Mouse (Mus musculus) brown adipose tissue, adult 24 weeks (tissue): ENCODE results near the gene Olfr1258. TPM values are rescaled to one million over a fixed set of nuclear protein-coding genes. Genes with fewer than 3 reads are reported as not detected.
"Not testable (repeated sequence)": the region's sequence is repeated elsewhere in the genome, so short reads cannot be mapped to it uniquely, and the experiment has no call there.

Experiments
- H3K27ac ChIP-seq: fragments of 200-500 bp; replicated peaks from 2 replicates; pipeline ENCODE4 v1.5.1; 2012; ENCODE audit warnings: low read depth, mild to moderate bottlenecking, low read length
- H3K4me1 ChIP-seq: fragments of 200-500 bp; 2 replicates; pipeline ENCODE4 v1.6.1; 2012; ENCODE audit warnings: low read length, mixed read lengths; ENCODE audit not compliant: control insufficient read depth, insufficient read depth, insufficient read length
- H3K4me3 ChIP-seq: fragments of 200-500 bp; 2 replicates; pipeline ENCODE4 v1.5.1; 2012; ENCODE audit warnings: low read depth, mild to moderate bottlenecking, low read length, moderate library complexity; ENCODE audit not compliant: insufficient read depth
- polyA plus RNA-seq: library from polyadenylated mRNA; stranded (reverse); fragments of >200 nt; gene quantifications from 2 replicates; pipeline ENCODE4 v1.2.4, GENCODE M21; 2012; ENCODE audit not compliant: missing spikeins, insufficient read depth, insufficient read length

Gene Olfr1258
- not detected in 2 replicates for polyA plus RNA-seq

DNA sequence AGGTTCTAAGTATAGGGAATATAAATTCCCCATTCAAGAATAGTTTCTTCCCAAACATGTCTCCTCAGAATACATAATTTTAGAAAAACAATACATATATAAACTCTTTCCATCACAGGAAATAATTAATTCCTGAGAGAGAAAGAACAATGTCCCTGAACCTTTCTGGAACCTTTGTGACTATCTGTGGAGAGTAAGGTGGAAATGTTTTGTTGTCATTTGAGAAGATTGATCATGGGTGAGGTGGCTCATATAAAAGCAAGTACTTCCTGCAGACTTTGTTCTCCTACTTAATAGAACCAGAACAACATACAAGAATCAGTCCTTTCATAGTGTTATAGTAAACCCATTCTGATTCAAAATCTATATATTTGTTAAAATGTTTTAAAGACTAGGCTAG is at the start of gene Olfr1258:
Gene Olfr1258, plus strand, starts transcription at position 301 of the 400 bp plus-strand sequence.
- Histone ChIP-seq H3K27ac (no peak within 1 kb of the TSS), H3K4me3 (no peak within 1 kb of the TSS), H3K4me1 (no peaks in the 10 kb centered on the region)

DNA sequence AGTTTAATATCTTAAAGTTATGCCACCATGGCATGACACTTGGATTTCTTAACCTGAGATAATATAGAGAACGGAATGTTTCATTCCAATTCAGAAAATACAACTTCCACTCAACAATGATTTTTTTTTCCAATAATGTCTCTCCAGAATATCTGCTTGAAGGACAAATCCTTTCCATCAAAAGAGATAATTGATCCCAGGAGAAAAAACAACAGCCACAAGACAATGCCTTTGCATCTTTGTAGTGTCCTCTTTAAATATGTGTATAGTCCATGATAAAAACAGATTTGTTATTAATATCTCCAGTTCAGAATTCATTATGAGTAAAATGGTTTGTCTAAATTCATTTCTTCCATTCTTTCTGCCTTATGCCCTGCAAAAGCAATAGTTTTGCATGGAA is 49.0 kb upstream of the Olfr1258 start, which contains the start of gene Olfr1257:
Gene Olfr1257, plus strand, starts transcription at position 301 of the 400 bp plus-strand sequence.
- Histone ChIP-seq H3K27ac (no peak within 1 kb of the TSS), H3K4me3 (no peak within 1 kb of the TSS), H3K4me1 (no peaks in the 10 kb centered on the region)

DNA sequence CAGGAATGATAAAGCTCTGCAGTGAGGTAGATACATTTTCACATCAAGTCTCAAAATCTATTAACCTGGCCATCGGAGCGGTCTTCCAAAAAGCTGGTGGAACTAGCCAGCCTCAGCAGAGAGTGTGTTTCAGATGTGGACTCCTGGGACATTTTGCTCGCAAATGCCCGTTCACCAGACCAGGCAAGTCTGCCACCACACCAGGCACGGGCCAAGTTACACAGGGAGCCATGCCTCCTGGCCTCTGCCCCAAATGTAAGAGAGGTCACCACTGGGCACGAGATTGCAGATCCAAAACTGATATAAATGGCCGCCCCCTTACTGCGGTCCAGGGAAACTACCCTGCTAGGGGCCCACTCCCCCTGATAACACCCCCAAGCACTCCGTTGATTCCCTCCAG is 14.5 kb upstream of the Olfr1258 start:
- not testable (repeated sequence) for H3K4me3 ChIP-seq, H3K4me1 ChIP-seq, H3K27ac ChIP-seq

- no peak within 1 kb of the TSS for H3K27ac ChIP-seq
- no peak within 1 kb of the TSS for H3K4me3 ChIP-seq
- no peaks in the 10 kb centered on the region for H3K4me1 ChIP-seq
These were observed 21.5 kb downstream of the Olfr1258 start, which contains the start of gene Olfr1259 for GRCm38 (mm10) chr2:89948564-89948963. Gene Olfr1259 (minus strand): TSS chr2:89948664.

DNA sequence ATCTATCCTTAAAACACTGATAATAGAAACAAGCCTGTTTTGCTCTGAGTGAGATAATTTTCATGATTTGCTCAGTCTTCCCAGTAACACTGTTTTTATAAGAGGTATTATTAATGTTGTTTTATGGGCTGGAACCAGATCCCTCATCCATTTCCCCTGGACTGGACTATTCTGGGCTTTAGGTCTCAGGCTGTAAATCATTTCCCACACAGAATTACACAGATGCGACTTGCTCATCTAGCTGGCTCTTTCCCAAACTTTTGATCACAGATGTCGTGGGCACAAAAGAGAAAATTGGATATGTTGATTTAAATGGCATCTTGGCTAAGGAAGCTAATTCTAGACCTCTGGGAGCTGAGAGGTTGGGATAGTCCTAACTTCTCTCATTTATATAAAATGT is 47.1 kb downstream of the Olfr1258 start, which contains the start of gene Olfr1260:
Gene Olfr1260, plus strand, starts transcription at position 157 of the 400 bp plus-strand sequence.
- no peak within 1 kb of the TSS for H3K4me3 ChIP-seq
- no peak within 1 kb of the TSS for H3K27ac ChIP-seq
- no peaks in the 10 kb centered on the region for H3K4me1 ChIP-seq

DNA sequence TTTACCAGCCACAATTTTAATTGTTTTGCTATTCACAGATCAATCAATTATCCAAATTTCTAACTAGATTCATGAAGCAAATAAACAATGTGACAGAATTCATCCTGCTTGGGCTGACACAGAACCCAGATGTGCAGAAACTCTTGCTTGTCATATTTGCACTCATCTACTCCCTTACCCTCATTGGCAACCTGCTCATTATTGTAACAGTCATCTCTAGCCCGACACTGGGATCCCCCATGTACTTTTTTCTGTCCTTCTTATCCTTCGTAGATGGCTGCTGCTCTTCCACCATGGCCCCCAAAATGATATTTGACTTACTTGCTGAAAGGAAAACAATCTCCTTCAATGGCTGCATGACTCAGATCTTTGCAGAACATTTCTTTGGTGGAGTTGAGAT is 50.6 kb downstream of the Olfr1258 start:
- Histone ChIP-seq H3K4me1 (no peaks in the 10 kb centered on the region), H3K27ac (no peak overlapping the region), H3K4me3 (no peak overlapping the region)

Other genes starting within 250 kb of the Olfr1258 start
- gene Olfr1252, start 202.3 kb upstream of the Olfr1258 start, polyA plus RNA-seq: not detected in 2 replicates
- not detected in 2 replicates for gene Olfr1253, start 170.2 kb upstream of the Olfr1258 start, polyA plus RNA-seq
- not detected in 2 replicates for gene Olfr1254, start 133.7 kb upstream of the Olfr1258 start, polyA plus RNA-seq
- gene Olfr1255, start 115.3 kb upstream of the Olfr1258 start, polyA plus RNA-seq: not detected in 2 replicates
- not detected in 2 replicates for gene Olfr1256, start 85.8 kb upstream of the Olfr1258 start, polyA plus RNA-seq
- not detected in 2 replicates for gene Olfr48, start 79.1 kb upstream of the Olfr1258 start, polyA plus RNA-seq
- not detected in 2 replicates for gene Olfr1257, start 48.9 kb upstream of the Olfr1258 start, polyA plus RNA-seq
- gene Olfr1259, start 21.4 kb downstream of the Olfr1258 start, polyA plus RNA-seq: not detected in 2 replicates
- not detected in 2 replicates for gene Olfr1260, start 47.0 kb downstream of the Olfr1258 start, polyA plus RNA-seq
- gene Olfr1261, start 63.9 kb downstream of the Olfr1258 start, polyA plus RNA-seq: not detected in 2 replicates
- gene Olfr1262, start 72.8 kb downstream of the Olfr1258 start, polyA plus RNA-seq: not detected in 2 replicates
- not detected in 2 replicates for gene Olfr1263, start 84.8 kb downstream of the Olfr1258 start, polyA plus RNA-seq
- gene Olfr1264, start 98.3 kb downstream of the Olfr1258 start, polyA plus RNA-seq: not detected in 2 replicates
- not detected in 2 replicates for gene Olfr1265, start 108.0 kb downstream of the Olfr1258 start, polyA plus RNA-seq
- not detected in 2 replicates for gene Olfr140, start 136.3 kb downstream of the Olfr1258 start, polyA plus RNA-seq
- gene Olfr1269, start 194.1 kb downstream of the Olfr1258 start, polyA plus RNA-seq: not detected in 2 replicates
- gene Olfr32, start 215.0 kb downstream of the Olfr1258 start, polyA plus RNA-seq: not detected in 2 replicates
- not detected in 2 replicates for gene Olfr1270, start 225.8 kb downstream of the Olfr1258 start, polyA plus RNA-seq